Mouse (Mus musculus) midbrain, embryonic 11.5 days (tissue): ENCODE results near the gene Kdm2b. TPM values are rescaled to one million over a fixed set of nuclear protein-coding genes. Genes with fewer than 3 reads are reported as not detected.

ENCODE experiments used
- ATAC-seq: fragments of 200-750 bp; cut with Nextera tagmentation; 2 replicates; pipeline ENCODE4 v1.8.0; 2017; ENCODE audit warnings: moderate TSS enrichment, moderate library complexity; ENCODE audit not compliant: low FRiP score
- DNase-seq: peaks from one replicate; pipeline ENCODE4 v3.0.0; 2015; ENCODE audit warnings: low spot score; ENCODE audit errors: missing footprints
- H3K27ac ChIP-seq: fragments of 300-500 bp; sonication (generic); 2 replicates; pipeline ENCODE4 v1.5.1; 2014; ENCODE audit warnings: low read depth, low read length
- H3K27me3 ChIP-seq: fragments of 300-500 bp; sonication (generic); 2 replicates; pipeline ENCODE4 v1.6.1; 2014; ENCODE audit warnings: mild to moderate bottlenecking, low read length, moderate library complexity, mixed read lengths; ENCODE audit not compliant: control insufficient read depth, insufficient read depth
- H3K36me3 ChIP-seq: fragments of 300-500 bp; sonication (generic); 2 replicates; pipeline ENCODE4 v1.6.1; 2014; ENCODE audit warnings: mild to moderate bottlenecking, low read length, moderate library complexity, mixed read lengths; ENCODE audit not compliant: control insufficient read depth, insufficient read depth
- H3K4me1 ChIP-seq: fragments of 300-500 bp; sonication (generic); 2 replicates; pipeline ENCODE4 v1.6.1; 2014; ENCODE audit warnings: low read length; ENCODE audit not compliant: control insufficient read depth, insufficient read depth
- H3K4me2 ChIP-seq: fragments of 300-500 bp; sonication (generic); 2 replicates; pipeline ENCODE4 v1.6.1; 2014; ENCODE audit warnings: mild to moderate bottlenecking, moderate library complexity
- H3K4me3 ChIP-seq: fragments of 300-500 bp; sonication (generic); 2 replicates; pipeline ENCODE4 v1.5.1; 2014; ENCODE audit warnings: low read depth, low read length
- H3K9ac ChIP-seq: fragments of 300-500 bp; sonication (generic); 2 replicates; pipeline ENCODE4 v1.6.1; 2014; ENCODE audit warnings: low read length
- H3K9me3 ChIP-seq: fragments of 300-500 bp; sonication (generic); 2 replicates; pipeline ENCODE4 v1.6.1; 2016; ENCODE audit warnings: low read length; ENCODE audit not compliant: control insufficient read depth
- WGBS: fragments of 180-500 bp; shearing (Covaris S2); extraction: QIAGEN DNeasy Blood & Tissue Kit; methylation state at CpG from one replicate; pipeline ENCODE4 v1.1.7; 2014; 5-methylcytosine and 5-hydroxymethylcytosine counted together
- polyA plus RNA-seq: library from polyadenylated mRNA; unstranded; fragments of >200 nt; fragmentation: Nextera tagmentation; extraction: Ambion mirVana; gene quantifications from 2 replicates; pipeline ENCODE4 v1.2.1, GENCODE M21; 2014

The Kdm2b gene
- polyA plus RNA-seq, 1 experiment from 2014 or later: 62.4 TPM

DNA sequence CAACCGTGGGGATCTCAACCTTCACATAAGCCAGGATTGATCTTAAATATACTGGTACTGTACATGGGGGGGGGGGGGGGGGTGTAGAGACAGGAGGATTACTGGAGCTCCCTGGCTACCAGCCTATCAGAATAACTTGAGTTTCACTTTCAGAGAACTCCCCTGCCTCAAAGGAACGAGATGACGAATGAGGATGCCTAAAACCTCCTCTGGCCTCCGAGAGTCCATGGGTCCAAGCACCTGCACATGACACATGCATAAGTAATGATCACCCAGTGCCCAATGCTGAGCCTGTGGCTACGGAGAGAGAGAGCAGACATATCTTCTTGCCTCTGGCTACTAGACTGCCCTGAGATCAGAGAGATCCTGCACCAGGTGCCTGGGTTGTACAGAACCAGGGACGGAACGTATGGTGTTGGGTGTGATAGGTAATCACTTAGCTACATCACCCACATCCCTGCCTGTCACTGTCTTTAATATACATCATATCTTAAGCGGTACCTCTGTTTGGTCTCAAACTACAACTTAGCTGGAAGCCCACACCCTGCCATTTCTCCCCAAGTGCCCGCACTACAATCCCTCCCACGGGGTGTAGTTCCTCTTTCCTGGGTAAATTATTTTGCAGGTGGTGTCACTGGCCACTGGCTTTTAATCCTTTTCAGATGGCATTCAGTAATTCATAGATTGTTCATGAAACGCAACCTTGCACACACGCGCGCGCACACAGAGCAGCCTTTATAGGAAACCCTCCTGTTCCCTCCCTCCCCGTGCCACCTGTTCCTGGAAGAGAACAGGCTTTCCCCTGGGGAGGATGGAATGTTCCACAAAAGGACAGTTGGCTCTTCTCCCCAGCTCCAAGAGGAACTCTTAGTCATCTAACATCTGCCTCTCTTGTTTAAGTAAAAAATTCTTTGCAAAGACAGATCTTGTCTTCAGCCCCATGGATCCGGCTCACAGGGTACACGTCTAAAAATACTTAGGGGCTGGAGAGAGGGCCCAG is 7.9 kb upstream of the Kdm2b start:
- no peaks in the 10 kb centered on the region for H3K36me3 ChIP-seq
- H3K4me2 ChIP-seq: no peak overlapping the region
- H3K4me3 ChIP-seq: no peak overlapping the region
- no peaks in the 10 kb centered on the region for H3K27me3 ChIP-seq
- no peak overlapping the region for H3K27ac ChIP-seq
- 93% methylated on average over 18 of the region's 18 CpGs for WGBS
- ATAC-seq (no peak), DNase-seq (no peak)
- no peaks in the 10 kb centered on the region for H3K9me3 ChIP-seq
- peaks cover 5% of the 10 kb centered on the region for H3K4me1 ChIP-seq
- H3K9ac ChIP-seq: no peak overlapping the region

- H3K4me1 ChIP-seq: peaks cover 23% of the 10 kb centered on the region
- DNase-seq: peak; percentile 92
- ATAC-seq: peak; percentile 28; the same call in 1 of the 2 replicates
- H3K27ac ChIP-seq: no peak overlapping the region
- H3K9me3 ChIP-seq: no peaks in the 10 kb centered on the region
- 7% methylated on average over 1 of the region's 1 CpGs for WGBS
- no peak overlapping the region for H3K9ac ChIP-seq
- H3K4me2 ChIP-seq: 0 out of 2 replicates have a peak overlapping the region, but pooled peaks have one; percentile 3
- H3K27me3 ChIP-seq: no peaks in the 10 kb centered on the region
- no peaks in the 10 kb centered on the region for H3K36me3 ChIP-seq
- no peak overlapping the region for H3K4me3 ChIP-seq
Measured at GRCm38 (mm10) chr5:122994910-122995309, 5.3 kb upstream of the Kdm2b start.

- Histone ChIP-seq H3K4me3 (no peak overlapping the region), H3K27ac (no peak overlapping the region), H3K9ac (no peak overlapping the region), H3K9me3 (no peaks in the 10 kb centered on the region), H3K36me3 (no peaks in the 10 kb centered on the region), H3K4me1 (peaks cover 26% of the 10 kb centered on the region), H3K27me3 (no peaks in the 10 kb centered on the region), H3K4me2 (0 out of 2 replicates have a peak overlapping the region, but pooled peaks have one; percentile 3)
- DNase-seq: peak; percentile 98
- 10% methylated on average over 5 of the region's 5 CpGs for WGBS
- peak; percentile 91 for ATAC-seq
Measured at GRCm38 (mm10) chr5:122994303-122994846, 4.8 kb upstream of the Kdm2b start.

- Histone ChIP-seq H3K27ac (no peak overlapping the region), H3K9me3 (no peaks in the 10 kb centered on the region), H3K4me3 (no peak overlapping the region), H3K4me1 (peaks cover 26% of the 10 kb centered on the region), H3K9ac (no peak overlapping the region), H3K27me3 (no peaks in the 10 kb centered on the region), H3K4me2 (no peak overlapping the region), H3K36me3 (no peaks in the 10 kb centered on the region)
- DNase-seq (no peak), ATAC-seq (no peak)
- WGBS: 62% methylated on average over 2 of the region's 2 CpGs
Measured at GRCm38 (mm10) chr5:122993811-122994210, 4.2 kb upstream of the Kdm2b start.

GRCm38 (mm10) chr5:122991350-122992004 is 1.9 kb upstream of the Kdm2b start:
- peak; percentile 85 for DNase-seq
- H3K27me3 ChIP-seq: no peaks in the 10 kb centered on the region
- peak overlapping the region; percentile 86 for H3K4me2 ChIP-seq
- H3K36me3 ChIP-seq: no peaks in the 10 kb centered on the region
- ATAC-seq: no peak
- 24% methylated on average over 5 of the region's 5 CpGs for WGBS
- peak overlapping the region; percentile 61; the same call in 1 of the 2 replicates for H3K4me3 ChIP-seq
- no peaks in the 10 kb centered on the region for H3K9me3 ChIP-seq
- peaks cover 43% of the 10 kb centered on the region for H3K4me1 ChIP-seq
- peak overlapping the region; percentile 39 for H3K9ac ChIP-seq
- no peak overlapping the region; the same call in 1 of the 2 replicates for H3K27ac ChIP-seq

DNA sequence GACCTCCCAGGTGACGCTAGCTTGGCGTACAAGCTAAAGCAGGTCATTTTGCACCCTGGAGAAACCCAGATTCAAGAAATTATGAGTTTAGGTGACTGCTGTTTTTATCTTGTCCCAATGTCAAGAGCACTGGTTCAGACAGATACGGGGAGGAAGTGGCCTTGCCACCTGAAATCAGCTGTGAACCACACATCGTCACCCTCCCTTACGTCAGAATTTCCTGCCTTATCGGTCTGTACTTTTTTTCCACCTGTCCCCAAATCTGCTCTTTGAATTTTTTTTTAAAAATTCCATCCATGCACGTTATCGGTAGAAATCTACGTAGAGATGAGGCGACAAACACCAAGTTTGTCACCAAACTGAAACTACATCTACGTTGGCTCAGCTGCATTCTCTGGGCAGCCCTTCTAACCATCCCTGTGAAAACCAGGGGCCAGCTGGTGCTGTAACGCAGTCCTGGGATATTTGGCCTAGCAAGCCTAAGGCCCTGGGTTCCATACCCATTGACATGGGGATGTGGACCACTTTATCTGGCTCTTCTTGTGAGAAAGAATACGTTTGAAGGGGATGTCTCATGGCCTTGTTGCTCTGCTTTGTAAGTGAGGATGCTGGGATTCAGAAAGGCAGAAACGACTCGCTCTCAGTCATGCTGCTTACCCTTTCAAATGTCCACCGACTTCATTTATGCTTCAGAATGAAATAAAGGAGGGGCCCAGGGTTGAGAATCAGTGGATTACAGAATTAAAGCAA is 963 bp upstream of the Kdm2b start:
- H3K4me3 ChIP-seq: peak overlapping the region; percentile 61
- no peaks in the 10 kb centered on the region for H3K27me3 ChIP-seq
- DNase-seq: peak; percentile 92
- 5% methylated on average over 16 of the region's 16 CpGs for WGBS
- H3K4me1 ChIP-seq: peaks cover 49% of the 10 kb centered on the region
- H3K36me3 ChIP-seq: no peaks in the 10 kb centered on the region
- peak overlapping the region; percentile 79 for H3K9ac ChIP-seq
- H3K4me2 ChIP-seq: peak overlapping the region; percentile 86
- H3K27ac ChIP-seq: peak overlapping the region; percentile 10
- no peaks in the 10 kb centered on the region for H3K9me3 ChIP-seq
- no peak for ATAC-seq

DNA sequence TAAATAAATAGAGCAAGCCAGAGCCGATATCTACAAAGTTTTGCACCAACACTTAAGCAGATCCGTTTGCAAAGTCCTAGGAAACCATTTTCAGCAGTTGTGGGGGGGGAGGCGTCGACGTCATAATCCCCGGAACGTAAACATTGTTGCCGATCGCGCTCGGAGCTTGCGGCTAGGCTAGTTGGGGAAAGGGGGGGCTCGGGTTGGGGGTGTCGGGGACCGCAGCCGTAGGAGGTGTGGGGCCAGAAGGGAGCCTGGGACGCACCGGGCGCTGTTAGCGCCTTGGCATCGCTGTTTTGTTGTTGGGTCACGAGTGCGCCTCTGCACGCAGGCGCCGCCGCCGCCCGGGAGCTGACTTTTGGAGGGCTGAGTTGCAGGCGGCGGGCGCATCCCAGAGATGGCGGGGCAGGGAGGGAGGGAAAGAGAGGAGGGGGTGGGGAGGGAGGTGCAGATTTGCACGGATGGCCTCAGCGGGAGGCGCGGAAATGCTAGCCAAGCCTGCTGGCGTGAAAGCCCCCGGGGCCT is 560 bp downstream of the Kdm2b start:
- no peaks in the 10 kb centered on the region for H3K27me3 ChIP-seq
- peak overlapping the region; percentile 61 for H3K4me3 ChIP-seq
- peak overlapping the region; percentile 79 for H3K9ac ChIP-seq
- peak overlapping the region; percentile 86 for H3K4me2 ChIP-seq
- H3K27ac ChIP-seq: peak overlapping the region; percentile 79
- peak; percentile 98 for DNase-seq
- ATAC-seq: peak; percentile 65
- WGBS: under 1% methylated on average over 39 of the region's 39 CpGs
- H3K4me1 ChIP-seq: peaks cover 56% of the 10 kb centered on the region
- no peaks in the 10 kb centered on the region for H3K36me3 ChIP-seq
- H3K9me3 ChIP-seq: no peaks in the 10 kb centered on the region

DNA sequence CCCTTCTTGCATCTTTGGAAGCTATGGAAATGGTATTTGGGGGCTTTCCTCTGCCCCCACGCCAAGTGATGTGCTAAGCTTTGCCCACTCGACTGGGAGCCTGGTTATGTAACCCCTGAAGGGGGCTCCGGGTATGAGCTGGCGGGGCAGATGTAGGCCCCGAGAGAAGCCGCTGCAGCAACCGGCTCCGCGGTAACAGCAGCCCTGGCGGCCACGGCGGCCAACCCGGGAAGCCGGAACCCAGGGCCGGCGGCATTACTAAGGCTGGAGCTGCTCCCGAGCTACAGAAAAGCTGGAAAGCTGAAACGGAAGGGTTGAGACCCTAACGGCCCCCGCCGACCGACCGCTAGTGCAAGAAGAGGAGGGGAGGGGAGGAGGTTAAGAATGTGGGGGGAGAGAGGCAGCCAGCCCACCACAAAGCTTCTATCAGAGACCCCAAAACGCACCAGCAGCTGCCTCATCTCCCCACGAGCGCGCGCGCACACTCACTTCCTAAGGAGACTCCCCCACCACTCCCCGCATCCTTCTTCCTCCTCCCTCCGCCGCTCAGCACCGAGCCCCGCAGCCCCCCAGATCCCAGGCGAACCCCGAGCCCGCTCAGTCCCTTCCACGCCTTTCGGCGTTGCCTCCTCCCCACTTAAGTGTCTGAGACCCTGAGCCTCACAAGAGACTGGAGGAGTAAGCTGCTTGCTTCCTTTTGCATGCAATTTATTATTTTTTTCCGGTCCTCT is 1.4 kb downstream of the Kdm2b start:
- WGBS: under 1% methylated on average over 33 of the region's 41 CpGs
- peak; percentile 34; the same call in 1 of the 2 replicates for ATAC-seq
- H3K4me1 ChIP-seq: peaks cover 56% of the 10 kb centered on the region

More for the DNA sequence above, 1.4 kb downstream of the Kdm2b start:
- H3K4me2 ChIP-seq: peak overlapping the region; percentile 86
- H3K36me3 ChIP-seq: no peaks in the 10 kb centered on the region
- DNase-seq: peak; percentile 97
- H3K4me3 ChIP-seq: peak overlapping the region; percentile 61
- H3K9ac ChIP-seq: peak overlapping the region; percentile 79
- no peaks in the 10 kb centered on the region for H3K9me3 ChIP-seq
- H3K27me3 ChIP-seq: no peaks in the 10 kb centered on the region
- peak overlapping the region; percentile 79 for H3K27ac ChIP-seq
